Mouse (Mus musculus) adrenal gland, postnatal 36 days (tissue): ENCODE results near the gene Mea1. TPM values are rescaled to one million over a fixed set of nuclear protein-coding genes. Genes with fewer than 3 reads are reported as not detected.

ENCODE experiments used
- DNase-seq, 2 experiments: peaks; one replicate each; pipeline ENCODE4 v3.0.0; 2021; ENCODE audit warnings: mixed read lengths in 1 of 2
- total RNA-seq, 2 experiments: library from RNA; stranded (reverse); gene quantifications; 2 replicates each; pipeline ENCODE4 v1.2.3; 2021

Mea1 gene
- total RNA-seq, 2 experiments from 2014 or later = 94.2 to 104 TPM

DNA sequence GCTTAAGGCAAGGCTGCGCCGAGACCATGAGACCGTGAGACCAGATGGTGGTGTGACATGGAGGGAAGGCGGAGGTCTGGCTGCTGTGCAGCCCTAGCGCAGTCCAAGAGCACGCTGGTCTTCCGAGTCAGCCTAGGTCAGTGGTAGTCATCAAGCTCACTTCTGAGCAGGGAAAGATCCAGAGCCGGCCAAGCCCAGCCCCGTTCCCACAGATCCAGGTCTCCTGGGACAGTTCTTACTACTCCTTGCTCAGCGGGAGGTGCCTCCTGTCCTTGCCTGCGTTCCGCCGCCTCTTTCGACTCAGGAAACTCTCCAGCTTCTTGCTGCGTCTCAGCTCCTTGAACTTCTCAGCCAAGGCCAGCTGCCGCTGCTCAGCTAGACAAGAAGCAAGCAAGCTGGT lies 10.9 kb upstream of the Mea1 start:
- peak; percentile 44 to 53 for DNase-seq

DNA sequence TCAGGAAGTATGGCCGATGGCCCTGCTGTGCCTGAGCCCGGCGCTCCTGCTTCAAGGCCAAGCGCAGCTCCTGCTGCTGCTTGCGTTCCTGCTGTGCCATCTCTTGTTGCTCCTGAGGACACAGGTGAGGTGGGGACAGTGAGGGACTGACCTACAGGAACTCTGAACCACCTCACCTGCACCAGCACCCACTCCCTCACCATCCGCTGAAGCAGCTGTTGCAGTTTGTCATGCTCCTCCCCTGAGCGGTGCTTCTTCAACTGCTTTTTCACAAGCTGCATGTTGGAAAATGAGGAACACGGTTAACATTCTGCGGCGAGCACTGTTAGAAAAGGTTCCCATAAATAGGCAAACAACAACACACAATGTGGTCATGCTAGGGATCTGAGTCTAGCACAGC lies 8.7 kb upstream of the Mea1 start:
- no peak for DNase-seq

GRCm38 (mm10) chr17:46673850-46674529 lies 4.6 kb upstream of the Mea1 start, which contains the start of gene Rrp36:
TSS of gene Rrp36 (minus strand) at chr17:46674352.
- peak; percentile 95 for DNase-seq

DNA sequence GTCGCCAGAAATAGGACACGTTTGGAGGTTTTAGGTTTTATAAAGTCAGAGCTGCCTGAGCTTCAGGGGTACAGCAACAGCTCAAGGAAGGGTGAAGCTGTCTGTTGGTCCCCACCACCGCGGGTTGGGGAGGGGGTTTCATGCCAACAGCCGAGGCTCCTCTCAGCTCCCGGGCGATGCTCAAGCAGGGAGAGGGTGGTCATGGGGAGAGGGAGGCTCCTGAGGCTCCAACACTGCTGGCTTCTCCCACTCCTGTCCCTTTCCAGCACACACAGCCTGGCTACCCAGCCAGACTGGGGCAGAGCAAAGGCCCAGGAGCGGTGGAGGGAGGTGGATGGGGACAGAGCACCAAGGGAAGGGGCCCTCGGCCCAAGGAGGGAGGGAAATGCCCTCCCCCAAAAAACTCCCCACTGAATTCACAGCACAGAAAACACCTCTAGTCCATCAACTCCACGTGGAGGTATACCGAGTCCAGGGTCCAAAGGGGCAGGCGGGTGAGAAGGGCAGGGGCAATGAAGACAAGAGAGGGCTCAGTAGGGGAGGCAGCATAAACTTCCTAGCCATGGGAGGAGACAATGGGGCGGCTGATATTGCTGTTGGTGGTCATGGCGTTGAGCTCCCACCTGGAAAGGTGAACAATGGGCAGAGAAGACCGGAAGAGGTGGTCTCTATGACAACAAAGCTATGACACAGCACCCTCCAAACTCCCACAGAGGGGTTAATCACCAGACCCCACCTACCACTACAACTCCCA lies 3.9 kb upstream of the Mea1 start:
- peak in 1 of 2 experiments; percentile 20 for DNase-seq

GRCm38 (mm10) chr17:46678911-46679310 lies 318 bp downstream of the Mea1 start:
- no peak for DNase-seq

GRCm38 (mm10) chr17:46679843-46680759 lies 1.5 kb downstream of the Mea1 start:
- DNase-seq = peak; percentile 43 to 61

DNA sequence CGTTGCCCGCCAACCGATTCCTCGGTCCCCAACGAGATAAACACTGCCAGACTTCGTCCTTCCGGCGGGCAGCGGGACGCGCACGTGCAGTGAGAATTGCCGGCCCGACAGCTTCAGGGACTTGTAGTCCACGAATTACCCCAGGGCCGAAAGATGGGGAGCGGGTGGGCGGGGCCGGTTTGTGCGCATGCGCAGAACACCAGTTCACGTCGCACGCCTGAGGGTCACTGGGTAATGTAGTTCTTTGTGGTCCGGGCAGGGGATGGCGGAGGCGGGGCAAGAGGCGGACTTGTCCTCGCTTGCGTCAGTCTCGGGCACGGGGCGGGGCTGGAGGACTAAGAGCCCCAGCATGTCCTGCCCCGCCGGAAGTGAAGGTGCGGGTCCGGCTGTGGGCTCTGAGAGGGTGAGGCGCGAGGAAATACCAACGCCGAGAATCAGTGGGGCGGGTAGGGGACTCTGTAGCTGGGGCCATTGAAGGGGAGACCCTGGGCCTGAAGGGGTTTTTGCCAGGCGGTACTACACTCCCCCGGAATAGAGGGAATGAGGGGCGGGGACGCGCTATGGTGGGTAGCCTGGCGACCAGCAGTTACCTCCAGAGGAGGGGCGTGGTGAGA lies 2.3 kb downstream of the Mea1 start, which contains the start of gene Klhdc3:
TSS of gene Klhdc3 (minus strand) at position 155 of the 614 bp plus-strand sequence.
- peak; percentile 98 to 99 for DNase-seq

DNA sequence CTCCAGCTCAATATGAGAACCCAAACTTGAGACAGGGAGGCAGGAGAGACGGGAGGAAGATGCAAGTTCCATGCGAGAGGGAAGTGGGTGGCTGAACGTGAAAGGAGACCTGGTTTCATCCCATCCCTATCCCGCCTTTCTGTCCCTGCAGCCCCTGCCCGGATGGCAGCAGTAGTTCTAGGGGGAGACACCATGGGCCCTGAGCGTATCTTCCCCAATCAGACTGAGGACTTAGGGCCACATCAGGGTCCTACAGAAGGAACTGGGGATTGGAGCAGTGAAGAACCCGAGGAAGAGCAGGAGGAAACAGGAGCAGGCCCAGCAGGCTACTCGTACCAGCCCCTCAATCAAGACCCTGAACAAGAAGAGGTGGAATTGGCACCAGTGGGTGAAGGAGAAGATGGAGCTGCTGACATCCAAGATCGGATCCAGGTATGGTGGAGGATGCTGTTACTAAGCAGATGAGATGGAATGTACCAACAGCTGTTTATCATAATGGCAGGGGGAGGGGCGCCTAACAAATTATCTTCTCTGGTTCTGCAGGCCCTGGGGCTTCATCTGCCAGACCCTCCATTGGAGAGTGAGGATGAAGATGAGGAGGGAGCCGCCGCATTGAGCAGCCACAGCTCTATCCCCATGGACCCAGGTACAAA lies 3.0 kb downstream of the Mea1 start:
- no peak for DNase-seq

GRCm38 (mm10) chr17:46682654-46683389 lies 4.2 kb downstream of the Mea1 start:
- DNase-seq = no peak

GRCm38 (mm10) chr17:46685913-46686312 lies 7.3 kb downstream of the Mea1 start:
- no peak for DNase-seq

- no peak for DNase-seq
Measured at GRCm38 (mm10) chr17:46690665-46691064, 12.1 kb downstream of the Mea1 start.

GRCm38 (mm10) chr17:46691390-46691789 lies 12.8 kb downstream of the Mea1 start:
- no peak for DNase-seq

GRCm38 (mm10) chr17:46694517-46695063 lies 16.0 kb downstream of the Mea1 start:
- DNase-seq = no peak

GRCm38 (mm10) chr17:46698515-46698914 lies 19.9 kb downstream of the Mea1 start:
- peak in 1 of 2 experiments; percentile 31 for DNase-seq

DNA sequence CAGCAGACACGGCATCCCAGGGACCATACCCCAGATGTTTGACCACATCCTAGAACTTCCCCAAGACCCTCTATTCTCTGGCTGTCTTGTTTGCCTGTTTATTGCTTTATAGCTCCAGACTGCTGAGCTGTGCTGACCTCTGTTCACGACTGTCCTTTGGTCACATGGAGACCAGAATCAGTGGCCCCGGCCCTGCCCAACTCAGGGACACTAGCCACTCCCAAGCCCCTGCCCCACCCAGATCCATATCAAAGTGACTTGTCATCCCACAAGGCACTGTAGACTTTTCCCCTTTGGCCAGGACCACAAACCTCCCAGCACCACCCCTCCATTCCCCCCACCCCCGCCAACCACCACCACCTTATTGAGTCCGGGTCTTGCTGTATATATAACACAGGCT lies 20.7 kb downstream of the Mea1 start:
- no peak for DNase-seq

DNA sequence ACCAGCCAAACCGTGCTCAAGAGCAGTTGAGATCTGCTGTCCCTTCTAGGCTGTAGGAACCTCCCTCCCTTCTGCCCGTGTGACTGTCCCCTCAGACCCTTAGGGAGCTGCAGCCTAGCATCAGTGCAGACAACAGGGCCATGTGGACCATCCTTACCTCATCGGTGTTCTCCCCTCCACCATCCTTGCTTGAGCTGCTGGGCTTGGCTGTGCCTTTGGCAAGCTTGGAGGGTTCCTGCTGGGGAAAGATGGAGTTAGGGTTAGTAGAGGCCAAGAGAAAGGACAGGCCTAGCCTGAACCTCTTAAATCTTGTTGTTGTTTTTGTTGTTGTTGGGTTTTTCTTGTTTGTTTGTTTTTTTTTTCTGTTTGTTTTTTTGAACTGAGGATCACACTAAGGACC lies 21.3 kb downstream of the Mea1 start:
- no peak for DNase-seq

DNA sequence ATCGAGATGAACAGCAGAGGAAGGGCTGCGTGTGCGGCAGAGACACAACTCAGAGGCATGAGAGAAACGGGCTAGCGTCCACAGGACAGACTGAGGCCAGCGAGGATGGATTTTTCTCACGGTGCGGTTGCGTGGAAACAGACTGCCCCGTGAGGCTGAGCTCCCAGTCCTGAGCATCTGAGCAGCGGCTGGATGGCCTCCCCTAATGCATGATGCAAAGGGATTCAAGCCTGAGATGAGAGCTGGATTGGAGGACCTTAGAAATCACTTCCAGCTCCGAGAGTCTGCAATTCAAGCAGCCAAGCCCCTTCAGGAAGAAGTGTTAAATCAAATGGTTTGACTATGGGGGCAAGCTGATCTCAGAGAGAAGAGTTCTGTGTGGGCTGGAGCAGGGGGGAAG lies 22.9 kb downstream of the Mea1 start:
- DNase-seq = no peak

DNA sequence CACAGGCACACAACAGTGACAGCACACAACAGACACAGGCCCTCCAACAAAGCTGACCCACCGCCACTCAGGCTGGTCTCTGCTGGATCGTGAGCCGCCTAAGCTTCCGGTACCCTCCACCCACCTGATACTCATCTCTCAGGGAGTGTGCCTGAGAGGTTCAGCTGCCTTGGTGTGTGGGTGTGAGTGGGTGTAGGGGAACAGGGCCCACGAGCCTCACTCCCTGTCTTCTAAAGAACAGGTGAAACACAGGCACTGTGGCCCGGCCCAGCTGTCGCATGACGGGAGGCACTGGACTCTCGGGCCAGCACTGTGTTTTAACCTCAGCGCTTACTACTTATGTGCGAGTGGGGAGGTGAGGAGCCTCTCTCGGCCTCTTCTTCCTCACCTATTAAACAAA lies 23.5 kb downstream of the Mea1 start:
- DNase-seq = no peak

DNA sequence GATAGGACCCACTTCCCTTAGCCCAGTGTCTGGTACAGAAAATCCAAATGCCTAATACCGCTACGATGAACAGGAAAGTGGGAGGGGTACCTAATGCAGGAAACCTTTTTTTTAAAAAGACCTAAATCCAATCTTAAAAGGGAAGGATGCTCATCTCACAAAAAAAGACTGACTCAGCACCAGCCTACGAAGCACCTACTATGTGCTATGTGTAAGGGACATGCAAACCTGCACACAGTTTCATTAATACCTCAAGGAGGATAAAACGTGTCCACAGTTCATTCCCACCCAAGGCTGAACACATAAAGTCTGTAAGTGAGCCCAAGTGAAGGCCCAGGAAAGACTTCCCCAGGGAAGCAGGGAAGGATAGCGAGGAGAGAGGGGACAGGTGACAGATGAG lies 23.9 kb downstream of the Mea1 start:
- DNase-seq = no peak
